Mouse (Mus musculus) lung, postnatal 14 days (tissue): ENCODE data around the gene Rps11.
A peak's percentile ranks its signal among the peaks of the same experiment; 100 is the strongest.
"Not testable (repeated sequence)": the region's sequence is repeated elsewhere in the genome, so short reads cannot be mapped to it uniquely, and the experiment has no call there.

Experiments
- DNase-seq: peaks from one replicate; pipeline ENCODE4 v3.0.0; 2021

Rps11 gene

DNA sequence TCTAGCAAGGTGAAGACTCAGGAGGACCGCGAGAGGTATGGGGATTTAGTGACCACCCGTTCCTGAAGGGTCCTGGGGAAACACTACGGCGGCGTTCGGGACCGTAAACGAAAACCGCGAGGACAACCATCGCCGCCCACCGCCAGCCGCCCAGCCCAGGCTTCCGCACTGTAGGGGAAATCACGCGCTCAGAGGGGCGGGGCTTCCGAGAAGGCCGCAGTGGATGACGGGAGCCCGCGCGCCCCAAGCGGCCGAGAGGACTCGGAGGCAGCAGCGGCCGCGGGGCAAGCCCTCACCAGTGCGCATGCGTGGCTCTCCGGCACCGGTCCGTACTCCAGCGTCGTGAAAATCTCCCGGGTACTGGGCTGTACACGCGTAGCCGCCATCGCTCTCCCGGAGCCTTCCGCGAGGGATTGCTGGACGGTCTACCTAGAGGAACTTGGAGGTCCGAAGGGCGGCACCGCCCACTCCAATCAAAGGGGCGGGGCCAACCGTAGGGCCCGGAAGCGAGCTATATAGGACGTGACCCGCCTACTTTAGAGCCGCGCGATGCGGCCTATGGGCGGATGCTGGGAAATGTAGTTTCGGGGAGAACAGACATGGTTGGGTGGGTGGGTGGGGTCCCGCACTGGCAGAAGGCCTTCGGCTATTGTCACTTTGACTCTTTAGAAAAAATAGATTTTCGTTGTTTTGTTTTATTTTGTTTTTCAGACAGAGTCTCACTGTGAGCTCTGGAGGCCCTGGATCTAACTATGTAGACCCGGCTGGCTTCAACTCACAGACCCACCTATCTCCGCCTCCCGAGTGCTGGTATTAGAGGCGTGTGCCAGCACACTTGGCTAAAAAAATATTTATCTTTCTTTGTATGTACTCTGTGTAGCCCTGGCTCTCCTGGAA, 30.1 kb upstream of the Rps11 start, which contains the start of the genes Pih1d1 and Aldh16a1:
TSS of gene Pih1d1 (plus strand) at position 208 of the 897 bp plus-strand sequence.
TSS of gene Aldh16a1 (minus strand) at position 489 of the 897 bp plus-strand sequence.
- peak; percentile 97 for DNase-seq

GRCm38 (mm10) chr7:45153586-45153985, 29.3 kb upstream of the Rps11 start:
- DNase-seq, result no peak

DNA sequence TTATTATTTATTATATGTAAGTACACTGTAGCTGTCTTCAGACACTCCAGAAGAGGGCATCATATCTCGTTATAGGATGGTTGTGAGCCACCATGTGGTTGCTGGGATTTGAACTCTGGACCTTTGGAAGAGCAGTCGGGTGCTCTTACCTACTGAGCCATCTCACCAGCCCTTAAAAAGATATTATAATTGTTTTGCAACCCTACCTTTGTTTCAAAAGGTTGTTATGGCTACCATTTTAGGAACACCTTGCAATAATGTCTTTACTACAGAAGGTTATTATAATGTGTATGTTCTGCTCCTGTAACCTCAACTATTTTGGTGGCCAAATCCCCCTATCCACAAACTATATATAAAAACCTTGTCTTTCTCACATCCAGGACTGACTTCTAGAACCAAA, 28.8 kb upstream of the Rps11 start:
- not testable (repeated sequence) for DNase-seq

GRCm38 (mm10) chr7:45151303-45151702, 27.1 kb upstream of the Rps11 start:
- peak; percentile 64 for DNase-seq

- DNase-seq, result no peak
These were observed 26.1 kb upstream of the Rps11 start for GRCm38 (mm10) chr7:45150321-45150720.

- peak; percentile 54 for DNase-seq
These were observed 25.3 kb upstream of the Rps11 start for GRCm38 (mm10) chr7:45149545-45149944.

GRCm38 (mm10) chr7:45148534-45149098, 24.4 kb upstream of the Rps11 start:
- DNase-seq, result no peak

DNA sequence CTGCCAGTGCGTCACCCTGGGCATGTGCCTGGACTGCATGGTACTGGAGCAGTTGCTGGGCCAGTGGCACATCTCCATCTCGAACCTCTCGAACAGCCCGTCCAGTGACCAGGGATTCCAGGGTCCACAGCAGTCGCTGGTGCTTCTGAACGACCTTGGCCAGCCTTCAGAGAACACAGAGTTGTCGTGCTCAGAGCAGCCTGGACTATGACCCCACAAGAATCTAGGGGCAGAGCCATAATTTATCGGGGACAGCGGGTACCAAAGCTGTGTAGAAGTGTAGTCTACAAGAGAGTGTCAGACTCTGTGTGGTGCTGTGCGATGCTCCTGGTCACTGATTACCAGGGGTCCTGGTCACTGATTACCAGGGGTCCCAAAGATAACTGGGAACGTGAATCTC, 23.7 kb upstream of the Rps11 start:
- DNase-seq, result no peak

GRCm38 (mm10) chr7:45147267-45147666, 23.0 kb upstream of the Rps11 start:
- no peak for DNase-seq

DNA sequence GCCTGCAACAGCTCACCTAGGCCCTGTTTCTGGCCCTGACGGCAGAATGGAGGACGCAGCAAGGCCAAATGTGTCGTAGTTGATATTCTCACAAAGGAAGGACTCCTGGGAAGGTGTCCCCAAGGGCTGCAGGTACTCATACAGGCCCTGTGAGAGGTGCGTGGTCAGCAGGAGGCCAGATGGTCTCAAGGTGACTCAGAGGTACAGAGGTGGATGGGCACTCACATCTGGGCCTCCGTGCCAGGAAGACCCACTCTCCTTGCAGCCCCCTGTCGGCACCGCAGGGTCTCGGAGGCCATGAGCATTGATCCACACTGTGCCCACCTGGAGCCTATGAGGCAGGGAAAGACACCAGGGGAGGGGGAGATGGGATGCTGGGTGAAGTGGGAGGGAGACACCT, 21.2 kb upstream of the Rps11 start:
- no peak for DNase-seq

DNA sequence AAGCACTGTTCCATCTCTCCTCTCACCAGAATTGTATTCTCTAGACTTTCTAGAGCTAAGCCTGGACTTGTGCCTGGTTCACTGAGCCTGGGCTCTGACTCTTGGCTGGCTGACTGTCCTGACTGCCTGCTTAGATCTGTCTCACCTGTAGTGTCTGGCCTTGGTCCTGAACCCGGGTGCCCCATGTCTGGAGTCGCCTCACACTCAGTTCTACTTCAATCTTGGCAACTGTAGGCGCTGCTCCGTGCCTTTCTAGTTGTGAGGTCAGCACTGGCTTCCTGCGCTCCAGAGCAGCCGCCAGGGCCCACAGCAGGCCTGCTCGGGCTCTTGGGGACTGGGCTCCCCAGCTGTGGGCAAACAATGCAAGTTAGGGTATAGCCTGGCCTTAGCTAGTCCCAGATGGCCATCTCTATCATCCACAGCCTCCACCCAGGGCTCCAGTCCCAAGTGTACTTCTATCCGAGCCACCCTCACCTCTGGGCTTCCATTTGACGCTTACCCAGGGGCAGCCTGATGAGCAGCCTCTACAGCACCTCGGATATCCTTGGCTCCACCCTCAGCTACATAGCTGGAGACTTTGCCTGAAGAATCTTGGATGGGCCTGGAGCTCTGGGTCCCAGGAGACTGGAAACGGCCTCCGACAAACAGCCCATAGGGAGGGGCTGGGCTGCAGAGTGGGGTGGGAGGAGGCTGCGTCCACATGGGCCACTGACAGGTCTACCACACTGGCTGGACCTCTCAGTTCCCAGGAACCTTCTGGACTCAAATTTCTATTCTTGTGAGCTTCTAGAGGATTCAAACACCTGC, 20.3 kb upstream of the Rps11 start:
- DNase-seq, result no peak

DNA sequence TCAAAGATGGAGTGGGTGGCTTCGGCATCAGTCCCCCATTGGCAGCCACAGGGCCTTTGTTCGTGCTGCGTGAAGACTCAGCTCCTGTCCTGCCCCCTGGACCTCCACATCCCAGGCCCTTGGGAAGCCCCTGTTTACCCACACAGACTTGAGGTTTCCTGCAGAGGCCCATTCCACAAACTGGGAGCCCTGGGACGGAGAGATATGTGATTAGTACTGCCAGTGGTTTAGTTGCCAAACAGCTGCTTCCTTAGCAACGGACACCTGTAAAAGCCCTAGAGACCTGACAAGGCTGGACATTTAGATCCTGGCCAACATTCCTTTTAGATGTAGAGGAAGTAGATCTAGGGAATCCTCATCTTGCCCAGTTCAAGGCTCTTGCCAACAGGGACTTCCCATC, 17.7 kb upstream of the Rps11 start:
- DNase-seq, result no peak

DNA sequence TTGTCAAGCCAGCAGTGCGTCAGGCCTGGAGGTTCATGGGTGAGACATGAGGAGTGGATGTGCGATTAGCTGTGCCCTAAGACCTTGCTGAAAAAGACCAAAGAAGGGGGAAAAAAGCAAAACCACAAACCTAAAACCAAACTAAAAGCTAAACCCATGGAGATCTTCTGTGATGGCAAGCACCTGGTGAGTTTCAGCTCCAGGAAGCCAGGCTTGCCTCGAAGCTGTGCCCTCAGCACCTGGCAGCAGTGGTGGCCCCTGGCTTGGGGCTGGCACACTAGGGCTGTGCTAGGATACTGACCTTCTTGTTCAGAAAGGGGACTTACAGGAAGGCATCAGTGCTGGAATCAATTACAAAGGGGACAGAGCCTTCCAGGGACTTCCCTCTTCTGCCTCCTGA, 17.1 kb upstream of the Rps11 start:
- DNase-seq, result no peak

DNA sequence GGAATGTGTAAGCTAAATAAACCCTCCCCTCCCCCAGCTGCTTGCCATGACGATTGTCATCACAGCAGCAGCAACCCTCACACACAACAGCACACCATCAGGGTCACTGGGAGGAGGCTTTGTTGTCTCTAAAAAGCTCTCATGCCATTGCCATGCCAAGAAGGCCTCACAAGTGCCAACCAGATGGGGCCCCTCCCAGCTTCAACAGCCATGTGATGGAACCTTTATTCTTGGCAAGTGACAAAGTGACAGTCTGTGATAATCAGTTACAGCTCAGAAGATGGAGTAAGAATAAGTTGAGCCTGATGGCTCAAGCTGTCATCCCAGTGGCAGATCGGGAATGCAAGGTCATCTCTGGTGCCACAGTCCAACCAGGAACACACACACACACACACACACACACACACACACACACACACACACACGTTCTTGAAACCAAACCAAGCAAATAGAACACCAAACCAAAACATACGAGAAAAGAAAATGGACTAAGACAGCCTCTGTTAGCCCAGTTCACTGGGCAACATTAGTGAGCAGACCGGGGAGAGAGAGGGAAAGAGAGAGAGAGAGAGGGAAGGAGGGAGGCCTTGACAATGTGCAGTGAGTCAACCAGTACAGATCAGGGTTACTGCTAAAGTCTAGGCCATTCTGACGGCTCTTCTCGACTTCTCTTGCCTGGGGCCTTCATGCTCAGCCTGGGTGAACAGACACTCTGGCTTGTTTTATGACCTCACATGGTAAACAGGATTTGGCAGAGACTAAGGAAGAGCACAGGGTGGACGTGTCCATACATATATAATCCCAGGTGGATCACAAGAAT, 15.9 kb upstream of the Rps11 start:
- DNase-seq, result no peak

DNA sequence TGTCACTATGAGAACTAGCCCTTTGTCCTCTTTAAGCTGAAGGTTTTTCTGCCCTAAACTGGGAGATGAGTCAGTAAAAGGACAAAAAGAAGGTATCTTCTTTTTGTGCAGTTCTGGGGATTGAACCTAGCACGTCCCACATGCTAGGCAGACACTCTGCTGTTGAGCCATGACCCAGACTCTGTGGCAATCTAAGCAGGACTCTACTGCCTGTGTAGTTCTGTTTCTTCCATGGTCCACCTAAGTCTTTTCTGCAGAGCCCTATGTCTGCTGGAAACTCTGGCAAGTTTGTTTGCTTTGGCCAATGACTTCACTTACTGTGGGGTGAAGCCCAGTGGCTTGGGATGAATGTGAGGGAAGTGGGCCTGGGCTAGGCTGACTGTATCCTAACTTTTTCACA, 14.2 kb upstream of the Rps11 start:
- no peak for DNase-seq

- no peak for DNase-seq
These were observed 13.2 kb upstream of the Rps11 start for GRCm38 (mm10) chr7:45137171-45138006.

GRCm38 (mm10) chr7:45135993-45136567, 11.8 kb upstream of the Rps11 start, which contains the start of the genes Gm45713 and Flt3l:
TSS of gene Gm45713 (minus strand) at chr7:45136231.
TSS of gene Flt3l (minus strand) at chr7:45136432.
- DNase-seq, result peak; percentile 97

DNA sequence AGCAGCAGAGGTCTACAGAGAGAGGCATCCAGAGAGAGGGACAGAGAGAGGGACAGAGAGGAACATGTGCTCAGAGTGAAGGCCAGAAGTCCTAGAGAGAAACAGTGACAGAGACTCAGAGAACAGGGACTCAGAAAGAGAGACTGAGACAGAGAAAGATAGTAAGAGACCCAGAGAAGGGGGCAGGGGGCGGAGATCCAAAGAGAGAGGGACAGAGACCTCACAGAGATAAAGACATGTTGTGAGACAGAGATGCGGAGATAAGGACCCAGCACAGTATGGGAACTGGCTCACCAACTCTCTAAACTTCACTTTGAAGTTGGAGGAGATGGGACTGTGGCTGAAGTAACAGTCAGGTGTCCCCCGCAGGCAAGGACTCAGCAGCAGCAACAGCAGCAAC, 11.1 kb upstream of the Rps11 start:
- no peak for DNase-seq

GRCm38 (mm10) chr7:45134544-45135026, 10.3 kb upstream of the Rps11 start:
- DNase-seq, result peak; percentile 25

GRCm38 (mm10) chr7:45133446-45134159, 9.4 kb upstream of the Rps11 start:
- no peak for DNase-seq
